Mouse (Mus musculus) neutrophil, adult 5-6 weeks (primary cell): ENCODE data around the gene Rhcg. TPM values are rescaled to one million over a fixed set of nuclear protein-coding genes. Genes with fewer than 3 reads are reported as not detected.

Experiments
- ATAC-seq: fragments of 151-379, 151-347 bp; 2 replicates; pipeline ENCODE4 v1.8.0; 2017; ENCODE audit warnings: mild to moderate bottlenecking, moderate TSS enrichment; ENCODE audit not compliant: insufficient number of reproducible peaks, poor library complexity, low FRiP score, severe bottlenecking; ENCODE audit errors: extremely low read depth
- total RNA-seq: library from RNA; stranded (forward); fragments of 200-1000 nt; gene quantifications from 2 replicates; pipeline ENCODE4 v1.2.3, GENCODE M21; 2017

Rhcg gene
- total RNA-seq, 1 experiment from 2014 or later, result not detected

DNA sequence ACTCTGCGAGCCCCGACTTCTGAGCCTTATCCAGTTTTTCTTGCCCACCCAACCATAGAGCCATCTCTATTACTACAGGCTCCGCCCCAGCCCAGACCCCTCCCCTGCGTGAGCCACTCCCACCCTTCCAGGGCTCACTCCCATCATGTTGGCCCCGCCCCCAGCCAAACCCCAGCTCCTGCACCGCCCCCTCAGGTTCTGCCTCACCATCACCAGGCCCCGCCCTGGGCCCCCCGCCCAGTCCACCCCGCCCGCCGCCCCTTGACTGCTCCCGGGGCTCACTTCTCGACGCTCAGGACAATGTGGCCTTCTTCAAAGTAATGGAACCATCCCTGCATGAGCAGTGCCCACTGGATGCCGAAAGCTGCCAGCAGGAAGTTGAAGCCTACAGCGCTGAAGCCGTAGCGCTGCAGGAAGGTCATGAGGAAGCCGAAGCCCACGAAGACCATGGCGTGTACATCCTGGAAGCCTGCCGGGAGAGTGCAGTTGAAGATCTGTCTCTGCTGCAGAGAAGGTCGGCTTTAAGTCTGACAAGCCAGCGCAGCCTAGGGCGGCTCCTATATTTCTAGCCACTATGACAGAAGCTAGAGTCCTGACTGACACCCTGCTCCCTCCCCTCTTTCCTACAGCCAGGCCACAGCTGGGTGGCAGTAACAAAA, 10.1 kb downstream of the Rhcg start:
- no peak for ATAC-seq

DNA sequence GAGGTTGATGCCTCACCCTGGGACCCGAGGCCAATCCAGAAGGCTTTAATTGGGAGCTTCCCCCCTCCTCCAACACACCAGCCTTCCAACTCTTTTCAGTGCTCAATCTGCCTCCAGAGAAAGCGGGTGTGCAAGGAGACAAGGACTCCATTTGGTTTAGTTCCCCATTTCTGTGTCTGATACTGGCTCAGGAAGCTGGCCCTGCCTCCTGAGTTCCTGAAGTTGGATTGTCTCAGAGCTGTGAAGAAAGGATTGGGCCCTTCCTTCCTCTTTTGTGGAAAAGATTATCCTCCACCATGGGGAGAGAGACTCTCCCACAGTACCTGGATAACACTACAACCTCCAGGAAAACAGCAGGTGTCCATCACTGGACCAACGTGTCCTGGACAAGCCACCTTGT, 10.7 kb downstream of the Rhcg start:
- no peak for ATAC-seq

DNA sequence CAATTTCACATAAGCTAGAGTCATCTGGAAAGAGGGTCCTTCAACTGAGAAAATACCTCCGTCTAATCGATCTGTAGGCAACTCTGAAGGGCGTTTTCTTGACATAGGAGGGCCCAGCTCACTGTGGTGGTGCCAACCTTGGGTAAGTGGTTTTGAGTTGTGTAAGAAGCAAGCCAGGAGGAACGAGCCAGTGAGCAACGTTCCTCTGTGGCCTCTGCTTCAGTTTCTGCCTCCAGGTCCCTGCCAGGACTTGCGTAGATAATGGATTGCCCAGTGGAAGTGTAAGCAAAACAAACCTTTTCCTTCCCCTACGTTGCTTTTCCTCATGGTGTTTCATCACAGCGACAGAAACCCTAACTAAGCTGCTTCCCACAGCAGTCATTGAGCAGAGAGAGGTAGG, 15.5 kb downstream of the Rhcg start:
- no peak for ATAC-seq

DNA sequence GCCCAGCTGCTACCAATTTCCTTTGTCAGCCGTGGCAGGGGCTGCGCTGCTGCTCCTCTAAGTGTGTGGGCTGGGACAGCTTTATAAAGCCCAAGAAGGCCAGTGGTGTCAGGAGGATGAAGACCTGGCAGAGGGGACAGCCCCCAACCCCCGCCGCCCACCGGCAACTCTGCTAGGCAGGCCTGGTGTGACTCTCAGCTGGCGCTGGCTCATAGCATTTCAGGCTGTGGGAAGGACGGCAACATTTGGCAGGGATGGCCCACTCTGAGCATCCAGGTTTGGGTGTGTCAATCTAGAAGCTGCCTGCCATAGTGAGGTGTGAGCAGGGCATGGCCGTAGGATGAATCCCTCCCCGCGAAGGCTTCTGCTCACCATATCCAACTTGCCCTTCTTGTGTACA, 17.3 kb downstream of the Rhcg start:
- no peak for ATAC-seq

DNA sequence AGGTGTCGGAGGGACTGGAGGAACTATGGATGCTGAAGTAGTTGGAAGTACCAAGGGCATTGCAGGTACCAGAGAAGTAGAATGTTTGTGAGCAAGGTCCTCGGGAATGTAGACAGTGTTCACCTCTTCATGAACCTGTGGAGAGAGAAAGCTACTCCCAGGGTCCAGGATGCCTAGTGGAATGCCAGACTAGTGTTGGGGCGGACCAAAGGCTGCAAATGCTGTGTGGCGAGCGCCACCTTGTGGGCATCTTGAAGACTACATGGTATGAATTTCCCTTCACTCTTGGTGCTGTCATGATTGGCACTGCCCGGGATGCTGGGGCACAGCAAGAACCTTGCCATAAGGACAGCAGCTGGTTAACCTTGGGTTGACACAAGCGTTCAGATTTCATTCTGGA, 22.6 kb downstream of the Rhcg start:
- ATAC-seq, result peak; percentile 21; the same call in 1 of the 2 replicates

DNA sequence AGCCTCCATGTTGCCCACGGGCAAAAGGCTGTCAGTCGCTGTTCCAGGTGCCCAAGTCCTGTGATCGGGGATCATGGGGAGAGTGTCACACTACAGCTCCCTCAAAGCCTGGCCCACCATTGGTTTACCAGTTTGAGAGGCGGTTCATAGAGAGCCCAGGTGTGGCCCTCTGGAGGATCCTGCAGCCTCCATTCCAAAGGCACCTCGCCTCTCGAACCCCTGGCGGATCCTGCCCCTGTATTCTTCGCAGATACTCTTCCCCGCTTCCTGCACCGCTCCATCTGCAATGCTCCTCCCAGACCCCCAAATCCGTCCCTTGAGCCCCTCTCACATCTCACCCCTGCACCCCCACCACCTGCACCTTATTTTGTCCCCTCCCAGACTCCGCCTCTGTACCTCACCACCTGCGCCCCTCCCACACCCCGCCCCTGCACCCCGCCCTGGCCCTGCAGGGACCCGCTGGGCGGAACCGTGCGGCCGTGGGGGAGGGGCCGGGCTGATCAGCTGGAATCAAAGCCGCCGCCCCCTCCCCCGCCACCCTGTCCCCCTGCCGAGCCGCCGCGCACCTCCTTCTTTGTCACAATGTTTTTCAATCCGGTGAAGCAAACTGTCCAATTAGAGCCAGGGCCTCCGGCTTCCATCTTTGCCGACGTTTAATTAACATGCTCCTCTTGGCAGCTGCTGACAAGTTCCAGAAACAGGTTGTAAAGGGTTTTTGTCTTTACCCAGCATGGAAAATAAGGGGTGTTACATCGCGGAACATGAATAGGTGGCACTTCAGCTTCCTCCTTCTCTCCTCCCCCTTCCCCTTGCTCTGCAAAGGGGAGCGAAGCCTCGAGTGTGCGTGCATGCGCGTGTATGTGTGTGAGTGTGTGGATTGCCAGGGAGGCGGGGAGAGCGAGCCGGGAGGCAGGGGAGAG, 25.4 kb downstream of the Rhcg start:
- ATAC-seq, result no peak

DNA sequence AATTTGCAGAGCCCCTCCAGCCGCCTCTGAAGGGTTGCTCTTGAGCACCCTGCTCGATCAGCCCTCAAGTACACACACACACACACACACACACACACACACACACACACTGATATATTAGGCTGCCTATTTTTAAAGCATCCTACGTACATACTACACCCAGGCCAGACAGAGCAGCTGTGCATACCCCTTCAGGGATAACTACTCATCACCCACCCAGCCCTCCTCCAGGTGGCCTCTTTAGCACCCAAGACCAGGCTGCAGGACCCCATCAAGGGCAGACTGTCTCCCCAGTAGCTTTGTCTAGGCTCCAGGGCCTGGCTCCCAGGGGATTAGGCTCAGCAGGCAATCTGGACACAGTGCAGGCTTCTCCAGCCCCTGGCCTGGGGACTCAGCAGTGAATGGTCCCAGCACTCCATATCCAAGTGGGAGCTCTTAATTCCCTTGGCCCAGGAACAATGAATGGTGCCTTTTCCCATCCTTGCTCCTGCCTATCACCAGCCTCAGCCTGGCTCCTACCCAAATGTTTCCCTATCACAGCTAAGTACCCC, 26.8 kb downstream of the Rhcg start:
- ATAC-seq, result no peak

DNA sequence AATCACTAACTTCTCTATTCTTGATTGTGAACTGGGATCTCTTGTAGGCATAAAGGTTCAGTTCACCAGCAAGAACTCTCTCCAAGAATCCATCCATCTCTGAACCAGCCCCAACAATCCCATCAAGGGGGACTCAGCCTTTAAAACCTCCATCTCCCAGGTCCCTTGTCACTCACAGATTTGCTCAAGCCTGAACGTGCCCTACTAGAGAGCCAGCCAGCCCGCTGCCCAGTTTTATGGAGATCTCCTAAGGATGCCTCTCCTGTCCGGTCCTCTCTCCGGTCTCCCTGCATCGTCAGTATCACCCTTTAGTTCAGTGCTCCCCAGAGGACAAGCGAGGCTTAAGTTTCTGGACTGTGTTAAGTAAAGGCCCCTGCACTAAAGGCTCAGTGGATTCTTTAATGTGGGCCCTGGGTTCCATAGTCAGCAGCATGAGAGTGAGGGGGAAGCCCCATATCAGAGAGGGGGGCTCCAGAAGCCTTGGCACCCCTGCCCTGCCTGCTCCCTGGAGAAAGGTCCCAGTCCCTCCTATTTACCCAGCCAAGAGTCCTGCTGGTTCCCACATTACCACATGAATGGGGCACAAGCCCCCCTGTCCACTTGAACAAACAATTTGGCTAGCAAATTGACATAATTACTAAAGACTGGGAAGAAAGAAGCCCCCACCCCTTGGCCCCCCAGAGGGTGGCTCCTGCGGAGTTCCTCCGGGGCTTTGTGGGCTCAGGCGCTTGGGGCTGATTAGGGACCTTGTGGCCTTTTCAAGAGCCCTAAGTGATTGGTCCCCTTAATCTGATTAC, 27.5 kb downstream of the Rhcg start:
- ATAC-seq, result no peak

DNA sequence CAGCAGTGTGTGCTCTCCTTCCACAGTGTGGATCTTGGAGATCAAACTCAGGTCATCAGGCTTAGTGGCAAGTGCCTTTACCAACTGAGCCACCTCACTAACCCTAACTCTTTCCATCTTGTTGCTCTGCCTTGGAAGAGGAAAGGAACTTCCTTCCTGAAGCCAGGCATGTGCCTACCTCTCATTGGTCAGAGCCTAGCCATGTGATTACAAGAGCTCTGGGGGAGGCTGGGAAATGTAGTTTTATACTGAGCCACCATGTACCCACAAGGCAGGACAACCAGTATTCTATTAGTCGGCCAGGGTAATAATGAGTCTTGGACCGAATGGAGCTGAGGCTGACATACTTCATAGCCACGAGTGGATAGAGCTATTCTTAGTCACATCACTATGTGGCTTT, 29.2 kb downstream of the Rhcg start:
- ATAC-seq, result no peak

DNA sequence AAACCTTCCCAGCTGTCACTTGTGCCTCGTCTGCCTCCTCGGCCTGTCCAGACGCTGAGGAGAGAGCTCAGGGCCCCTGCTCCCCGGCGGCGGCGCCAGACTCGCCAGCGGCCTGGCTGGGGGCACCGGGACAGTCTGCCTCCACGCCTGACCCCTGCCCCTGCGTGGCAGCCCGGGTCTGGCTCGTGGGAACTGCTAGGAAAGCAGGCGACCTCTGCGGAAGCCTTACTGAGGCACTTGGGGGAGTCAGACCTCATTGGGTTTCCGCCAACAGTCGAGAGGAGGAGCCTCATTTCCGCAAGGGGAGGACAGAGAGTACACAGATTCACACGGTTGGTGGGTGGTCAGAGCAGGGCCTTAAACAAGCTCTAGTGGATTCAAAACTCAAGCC, 38.6 kb downstream of the Rhcg start:
- ATAC-seq, result no peak

DNA sequence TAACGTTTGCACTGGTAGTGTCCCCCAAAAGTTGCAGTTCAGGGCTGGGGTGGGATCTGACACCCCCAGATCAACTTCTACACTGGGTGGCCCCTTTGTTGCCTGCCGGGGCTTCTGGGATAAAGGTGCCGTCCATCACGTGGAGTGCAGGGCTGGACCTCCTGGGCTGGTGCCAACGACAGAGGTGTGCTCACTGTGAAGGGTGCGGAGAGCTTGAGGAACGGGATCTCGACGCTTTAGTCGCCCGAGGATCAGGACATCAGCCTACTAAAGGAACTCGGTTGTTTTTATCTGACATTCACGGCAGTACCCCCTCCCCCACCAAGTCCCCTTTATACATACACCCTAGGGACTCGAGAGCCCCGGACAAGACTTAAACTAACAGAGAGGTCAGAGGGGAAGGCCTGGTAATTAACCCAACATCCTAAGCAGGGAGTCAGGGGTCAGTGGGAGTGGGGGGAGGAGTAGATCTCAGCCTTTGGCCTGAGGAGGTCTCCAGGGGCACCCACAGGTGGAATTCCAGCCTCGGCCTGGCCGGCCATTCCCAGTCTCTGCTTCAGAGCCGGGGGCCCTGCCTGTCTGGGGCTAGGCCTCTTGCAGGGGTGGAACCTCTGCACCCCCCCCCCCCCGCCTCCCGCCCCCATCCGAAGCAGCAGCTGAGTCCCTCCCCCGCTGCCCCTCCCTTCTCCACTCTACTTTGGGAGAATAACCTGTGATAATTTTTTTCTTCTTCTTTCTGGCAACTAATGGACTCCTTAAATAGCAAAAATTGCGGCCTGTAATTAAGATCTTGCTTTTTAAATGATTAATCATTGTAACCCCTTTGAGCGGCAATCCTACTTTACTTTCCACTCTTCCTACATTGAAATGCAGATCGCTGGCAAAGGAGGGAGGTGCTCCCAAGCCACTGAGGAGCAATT, 39.3 kb downstream of the Rhcg start:
- ATAC-seq, result no peak

DNA sequence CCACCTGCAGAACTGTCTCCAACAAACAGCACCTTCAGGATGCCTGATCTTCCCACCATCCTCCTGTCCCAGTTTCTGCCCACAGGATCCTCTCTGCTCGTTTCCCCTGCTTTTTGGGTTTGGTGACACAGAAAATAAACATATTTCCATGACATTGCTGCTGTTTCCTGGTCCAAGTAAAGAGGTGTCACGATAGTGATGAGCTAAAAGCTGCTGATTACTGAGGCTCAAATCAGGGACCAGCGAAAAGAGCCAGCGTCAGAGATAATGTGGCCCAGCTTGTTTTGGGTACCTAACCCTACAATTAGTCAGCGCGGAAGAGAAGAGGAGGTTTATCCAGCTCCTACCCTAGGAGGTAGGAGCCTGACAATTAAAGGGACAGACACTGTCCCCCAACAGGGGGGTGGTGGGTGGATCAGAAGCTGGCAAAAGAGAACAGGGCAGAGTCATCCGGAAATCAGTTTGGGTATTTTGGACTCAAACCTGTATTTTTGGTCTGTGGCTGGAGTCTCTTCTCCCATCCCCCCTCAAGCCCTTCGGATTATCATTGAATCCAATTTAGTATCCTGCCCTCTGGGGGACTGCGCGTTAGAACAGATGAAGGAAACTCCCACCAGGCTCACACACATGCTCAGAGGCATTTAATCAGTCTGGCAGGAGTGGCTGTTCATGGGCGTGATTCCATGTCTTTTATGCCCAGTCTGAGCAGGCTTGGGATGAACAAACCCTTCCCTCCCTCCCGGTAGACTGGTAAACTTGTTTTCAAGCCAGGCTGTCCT, 40.2 kb downstream of the Rhcg start:
- no peak for ATAC-seq

DNA sequence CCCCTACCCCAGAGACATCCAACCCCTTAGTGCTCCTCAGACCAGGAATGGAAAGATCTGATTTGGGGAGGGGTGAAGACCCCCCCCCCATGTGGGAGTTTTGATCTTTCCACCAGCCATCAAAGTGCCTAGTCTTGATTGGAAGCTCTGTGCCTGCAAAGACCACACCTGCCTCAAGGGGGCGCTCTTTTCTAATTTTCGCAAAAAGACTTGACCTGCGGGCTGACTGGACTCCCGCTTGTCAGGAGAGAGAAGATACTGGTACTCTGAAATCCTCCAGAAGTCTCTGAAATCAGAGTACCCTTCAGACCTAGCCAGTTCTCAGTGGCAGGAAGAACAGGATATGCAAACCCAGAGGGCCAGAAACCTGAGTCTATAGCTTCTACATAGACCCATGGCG, 40.8 kb downstream of the Rhcg start:
- ATAC-seq, result no peak

DNA sequence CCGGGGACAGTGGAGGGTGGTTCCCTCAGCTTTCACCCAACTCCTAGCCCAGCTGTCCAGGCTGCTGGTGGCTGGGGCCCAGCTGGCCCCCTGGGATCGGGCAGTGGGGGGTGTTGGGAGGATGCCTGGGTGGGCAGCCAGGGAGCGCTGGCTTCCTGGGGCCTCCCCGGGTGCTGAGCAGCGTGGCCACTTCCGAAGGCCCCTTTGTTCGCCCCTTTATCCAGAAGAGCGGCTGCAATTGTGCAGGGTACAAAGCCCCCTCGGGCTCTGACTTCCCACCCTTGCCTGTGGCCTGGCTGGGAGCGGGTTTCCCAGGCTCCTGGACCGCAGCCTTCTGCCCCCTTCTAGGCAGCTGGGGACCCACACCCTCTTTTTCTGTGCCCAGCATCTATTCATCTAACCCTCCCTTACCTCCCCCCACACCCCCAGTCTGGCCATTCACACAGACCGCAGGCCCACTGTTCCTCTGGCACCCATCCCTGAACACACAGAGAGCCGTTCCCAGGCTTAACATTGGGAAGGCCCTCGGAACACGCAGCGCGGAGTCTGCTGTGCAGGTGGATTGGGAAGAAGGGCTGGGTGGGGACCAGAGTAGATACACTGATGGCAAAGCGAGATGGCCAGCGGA, 45.2 kb downstream of the Rhcg start:
- no peak for ATAC-seq

DNA sequence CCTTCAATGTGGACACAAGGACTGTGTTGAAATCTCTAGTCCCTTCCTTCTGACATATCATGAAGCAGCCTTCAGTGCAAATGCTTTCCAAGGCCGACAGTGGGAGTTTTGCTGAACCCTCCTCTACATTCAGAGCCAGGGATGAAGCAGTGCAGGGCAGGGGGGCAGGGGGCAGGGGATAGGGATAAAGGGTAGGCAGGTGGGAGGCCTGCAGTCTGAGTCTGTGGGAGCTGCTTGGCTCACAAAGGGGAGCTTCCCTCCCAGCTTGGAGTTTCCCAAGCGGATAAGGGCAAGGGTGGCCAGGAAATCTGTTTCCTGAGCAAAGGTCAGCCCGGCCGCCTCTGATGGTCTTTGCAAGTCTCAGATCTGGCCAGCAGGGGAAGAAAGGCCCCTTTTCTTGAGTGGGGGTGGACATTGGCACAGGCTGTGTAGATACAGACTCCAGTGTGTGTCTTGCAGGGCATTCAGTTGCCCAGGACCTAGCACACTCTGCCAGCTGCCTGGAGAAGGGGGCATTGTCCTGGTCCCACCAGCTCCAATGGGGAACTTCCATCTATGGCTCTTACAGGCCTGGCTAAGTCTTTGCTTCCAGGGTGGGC, 48.4 kb downstream of the Rhcg start:
- ATAC-seq, result no peak

DNA sequence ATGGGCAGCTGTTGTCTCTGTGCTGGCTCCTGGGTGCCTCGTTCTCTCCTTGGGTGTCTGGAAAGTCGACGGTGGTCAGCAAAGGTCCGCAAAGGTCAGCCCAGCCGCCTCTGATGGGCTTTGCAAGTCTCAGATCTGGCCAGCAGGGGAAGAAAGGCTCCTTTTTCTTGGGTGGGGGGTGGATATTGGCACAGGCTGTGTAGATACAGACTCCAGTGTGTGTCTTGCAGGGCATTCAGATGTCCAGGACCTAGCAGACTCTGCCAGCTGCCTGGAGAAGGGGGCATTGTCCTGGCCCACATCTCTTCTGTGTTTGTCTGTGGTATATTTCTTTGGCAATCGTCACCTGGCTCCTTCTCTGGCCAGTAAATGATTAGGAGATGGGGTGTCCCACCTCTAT, 49.2 kb downstream of the Rhcg start:
- no peak for ATAC-seq

DNA sequence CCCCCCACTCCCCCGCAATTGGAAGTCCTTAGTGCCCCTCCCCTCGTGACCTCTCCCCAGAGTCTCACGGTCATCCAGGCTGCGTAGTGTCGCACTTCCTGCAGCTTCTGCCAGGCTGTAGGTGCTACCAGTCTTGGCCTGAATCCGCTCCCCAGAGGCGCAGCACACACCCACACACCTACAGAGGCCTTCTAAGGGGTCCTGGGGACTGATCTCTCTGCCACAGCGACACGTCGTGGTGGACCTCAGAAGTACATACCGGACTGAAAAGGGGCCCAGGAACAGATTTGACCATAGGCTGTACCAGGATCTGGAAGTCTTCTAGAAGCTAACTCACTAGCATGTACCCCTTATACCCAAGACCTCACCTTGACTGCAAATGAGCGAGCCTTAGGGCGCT, 53.8 kb downstream of the Rhcg start:
- ATAC-seq, result no peak
